Mouse (Mus musculus): ENCODE results near the gene Kmt2b. TPM values are rescaled to one million over a fixed set of nuclear protein-coding genes. Genes with fewer than 3 reads are reported as not detected.

The Kmt2b gene
- polyA plus RNA-seq, 1 experiment from 2014 or later: 14.8 TPM

GRCm38 (mm10) chr7:30534633-30535577 is 53.6 kb downstream of the Kmt2b start, which contains the start of gene Arhgap33:
Arhgap33 (minus strand) TSS chr7:30535060.
- Histone ChIP-seq H3K27ac (ENCODE audit: low read depth) (peak within 1 kb of the TSS; percentile 50), H3K9ac (peak within 1 kb of the TSS; percentile 69), H3K4me3 (ENCODE audit: low read depth, low read length) (peak within 1 kb of the TSS; percentile 65), H3K4me2 (peak within 1 kb of the TSS; percentile 92), H3K36me3 (ENCODE audit: insufficient read depth) (peaks cover 40% of the 10 kb centered on the region), H3K9me3 (ENCODE audit: low read depth, low read length) (no peaks in the 10 kb centered on the region), H3K27me3 (ENCODE audit: insufficient read depth, low read length) (no peaks in the 10 kb centered on the region), H3K4me1 (ENCODE audit: insufficient read depth) (peaks cover 15% of the 10 kb centered on the region; the same call in 1 of the 2 replicates)
- DNase-seq (peak; percentile 99), ATAC-seq (ENCODE audit: insufficient read depth) (peak; percentile 89)
- no peak for TF ChIP-seq CTCF (IDR thresholded peaks at IDR 0.05; ENCODE audit: low read depth)
- under 1% methylated on average over 68 of the region's 84 CpGs for WGBS

- Histone ChIP-seq H3K36me3 (ENCODE audit: insufficient read depth) (peaks cover 41% of the 10 kb centered on the region), H3K27ac (ENCODE audit: low read depth) (peak overlapping the region; percentile 50), H3K4me3 (ENCODE audit: low read depth, low read length) (peak overlapping the region; percentile 65), H3K27me3 (ENCODE audit: insufficient read depth, low read length) (no peaks in the 10 kb centered on the region), H3K4me2 (peak overlapping the region; percentile 92), H3K9me3 (ENCODE audit: low read depth, low read length) (no peaks in the 10 kb centered on the region), H3K4me1 (ENCODE audit: insufficient read depth) (peaks cover 15% of the 10 kb centered on the region; the same call in 1 of the 2 replicates), H3K9ac (peak overlapping the region; percentile 69)
- ATAC-seq (ENCODE audit: insufficient read depth) (peak; percentile 50; the same call in 1 of the 2 replicates), DNase-seq (peak; percentile 42)
- 10% methylated on average over 24 of the region's 26 CpGs for WGBS
- no peak for TF ChIP-seq CTCF (IDR thresholded peaks at IDR 0.05; ENCODE audit: low read depth)
Observed at GRCm38 (mm10) chr7:30533941-30534632, 54.4 kb downstream of the Kmt2b start.

- peak; percentile 63 for DNase-seq
- Histone ChIP-seq H3K36me3 (ENCODE audit: insufficient read depth) (peaks cover 47% of the 10 kb centered on the region), H3K4me2 (peak overlapping the region; percentile 40; the same call in 1 of the 2 replicates), H3K9ac (peak overlapping the region; percentile 13), H3K27ac (ENCODE audit: low read depth) (peak overlapping the region; percentile 22; the same call in 1 of the 2 replicates), H3K9me3 (ENCODE audit: low read depth, low read length) (no peaks in the 10 kb centered on the region), H3K4me1 (ENCODE audit: insufficient read depth) (peaks cover 15% of the 10 kb centered on the region; the same call in 1 of the 2 replicates), H3K27me3 (ENCODE audit: insufficient read depth, low read length) (no peaks in the 10 kb centered on the region), H3K4me3 (ENCODE audit: low read depth, low read length) (no peak overlapping the region)
- no peak for TF ChIP-seq CTCF (IDR thresholded peaks at IDR 0.05; ENCODE audit: low read depth)
- WGBS: 15% methylated on average over 8 of the region's 8 CpGs
- ATAC-seq (ENCODE audit: insufficient read depth): peak; percentile 28; the same call in 1 of the 2 replicates
Observed at GRCm38 (mm10) chr7:30532931-30533330, 55.6 kb downstream of the Kmt2b start.

GRCm38 (mm10) chr7:30531291-30531815 is 57.2 kb downstream of the Kmt2b start:
- no peak for ATAC-seq (ENCODE audit: insufficient read depth)
- H3K4me1 ChIP-seq (ENCODE audit: insufficient read depth): peaks cover 20% of the 10 kb centered on the region
- H3K4me3 ChIP-seq (ENCODE audit: low read depth, low read length): no peak overlapping the region
- no peak overlapping the region for H3K27ac ChIP-seq (ENCODE audit: low read depth)
- no peaks in the 10 kb centered on the region for H3K9me3 ChIP-seq (ENCODE audit: low read depth, low read length)
- TF ChIP-seq CTCF (IDR thresholded peaks at IDR 0.05; ENCODE audit: low read depth): no peak
- peaks cover 59% of the 10 kb centered on the region for H3K36me3 ChIP-seq (ENCODE audit: insufficient read depth)
- no peak overlapping the region for H3K4me2 ChIP-seq
- H3K27me3 ChIP-seq (ENCODE audit: insufficient read depth, low read length): no peaks in the 10 kb centered on the region
- 78% methylated on average over 9 of the region's 9 CpGs for WGBS
- H3K9ac ChIP-seq: no peak overlapping the region
- DNase-seq: no peak

GRCm38 (mm10) chr7:30526981-30527380 is 61.5 kb downstream of the Kmt2b start:
- peaks cover 85% of the 10 kb centered on the region for H3K36me3 ChIP-seq (ENCODE audit: insufficient read depth)
- no peaks in the 10 kb centered on the region for H3K9me3 ChIP-seq (ENCODE audit: low read depth, low read length)
- no peak overlapping the region for H3K9ac ChIP-seq
- DNase-seq (no peak), ATAC-seq (ENCODE audit: insufficient read depth) (no peak)
- no peaks in the 10 kb centered on the region for H3K27me3 ChIP-seq (ENCODE audit: insufficient read depth, low read length)
- no peak for TF ChIP-seq CTCF (IDR thresholded peaks at IDR 0.05; ENCODE audit: low read depth)
- H3K27ac ChIP-seq (ENCODE audit: low read depth): no peak overlapping the region
- H3K4me1 ChIP-seq (ENCODE audit: insufficient read depth): peaks cover 7% of the 10 kb centered on the region
- WGBS: 81% methylated on average over 14 of the region's 14 CpGs
- H3K4me3 ChIP-seq (ENCODE audit: low read depth, low read length): no peak overlapping the region
- peak overlapping the region; percentile 43; the same call in 1 of the 2 replicates for H3K4me2 ChIP-seq

- DNase-seq (no peak), ATAC-seq (ENCODE audit: insufficient read depth) (no peak)
- no peak for TF ChIP-seq CTCF (IDR thresholded peaks at IDR 0.05; ENCODE audit: low read depth)
- 25% methylated on average over 17 of the region's 17 CpGs for WGBS
- Histone ChIP-seq H3K9ac (peak overlapping the region; percentile 32), H3K27ac (ENCODE audit: low read depth) (peak overlapping the region; percentile 38; the same call in 1 of the 2 replicates), H3K27me3 (ENCODE audit: insufficient read depth, low read length) (no peaks in the 10 kb centered on the region), H3K4me1 (ENCODE audit: insufficient read depth) (peaks cover 7% of the 10 kb centered on the region), H3K9me3 (ENCODE audit: low read depth, low read length) (no peaks in the 10 kb centered on the region), H3K4me3 (ENCODE audit: low read depth, low read length) (no peak overlapping the region), H3K4me2 (peak overlapping the region; percentile 43), H3K36me3 (ENCODE audit: insufficient read depth) (peaks cover 80% of the 10 kb centered on the region)
Observed at GRCm38 (mm10) chr7:30526399-30526798, 62.1 kb downstream of the Kmt2b start.
